Mouse (Mus musculus) heart, embryonic 11.5 days (tissue): ENCODE measurements around the gene Tnk1. TPM values are rescaled to one million over a fixed set of nuclear protein-coding genes. Genes with fewer than 3 reads are reported as not detected.

Experiments used
- ATAC-seq: fragments of 200-750 bp; cut with Nextera tagmentation; replicated peaks from 2 replicates; pipeline ENCODE4 v1.8.0; 2017; ENCODE audit warnings: moderate library complexity; ENCODE audit not compliant: insufficient number of reproducible peaks, low FRiP score, low TSS enrichment
- H3K27ac ChIP-seq: fragments of 300-500 bp; sonication (generic); 2 replicates; pipeline ENCODE4 v1.5.1; 2014; ENCODE audit warnings: mild to moderate bottlenecking, low read depth, low read length
- H3K27me3 ChIP-seq: fragments of 300-500 bp; sonication (generic); 2 replicates; pipeline ENCODE4 v1.6.1; 2014; ENCODE audit warnings: mild to moderate bottlenecking, low read length, mixed read lengths; ENCODE audit not compliant: control insufficient read depth, insufficient read depth
- H3K36me3 ChIP-seq: fragments of 300-500 bp; sonication (generic); 2 replicates; pipeline ENCODE4 v1.6.1; 2014; ENCODE audit warnings: mild to moderate bottlenecking, low read length, moderate library complexity, mixed read lengths; ENCODE audit not compliant: control insufficient read depth, insufficient read depth
- H3K4me1 ChIP-seq: fragments of 300-500 bp; sonication (generic); 2 replicates; pipeline ENCODE4 v1.6.1; 2014; ENCODE audit warnings: low read length; ENCODE audit not compliant: control insufficient read depth, insufficient read depth
- H3K4me2 ChIP-seq: fragments of 300-500 bp; sonication (generic); 2 replicates; pipeline ENCODE4 v1.6.1; 2014; ENCODE audit warnings: mild to moderate bottlenecking, moderate library complexity
- H3K4me3 ChIP-seq: fragments of 300-500 bp; sonication (generic); 2 replicates; pipeline ENCODE4 v1.5.1; 2014; ENCODE audit warnings: low read depth, low read length
- H3K9ac ChIP-seq: fragments of 300-500 bp; sonication (generic); 2 replicates; pipeline ENCODE4 v1.6.1; 2014; ENCODE audit warnings: mild to moderate bottlenecking, low read depth, low read length, moderate library complexity
- H3K9me3 ChIP-seq: fragments of 300-500 bp; sonication (generic); replicated peaks from 2 replicates; pipeline ENCODE4 v1.6.1; 2016; ENCODE audit warnings: low read length; ENCODE audit not compliant: control insufficient read depth
- WGBS: fragments of 180-500 bp; shearing (Covaris S2); extraction: QIAGEN DNeasy Blood & Tissue Kit; methylation state at CpG from one replicate; pipeline ENCODE4 v1.1.7; 2014; ENCODE audit not compliant: insufficient replicate concordance; 5-methylcytosine and 5-hydroxymethylcytosine counted together
- polyA plus RNA-seq: library from polyadenylated mRNA; unstranded; fragments of >200 nt; fragmentation: Nextera tagmentation; extraction: Ambion mirVana; gene quantifications from 2 replicates; pipeline ENCODE4 v1.2.1, GENCODE M21; 2014

Tnk1 gene
- polyA plus RNA-seq: 0.23 and 0.39 TPM in 2 replicates

- no peak within 1 kb of the TSS for H3K4me2 ChIP-seq
- no peak for ATAC-seq
- H3K4me1 ChIP-seq: peaks cover 13% of the 10 kb centered on the region; the same call in 1 of the 2 replicates
- no peaks in the 10 kb centered on the region for H3K9me3 ChIP-seq
- peaks cover 36% of the 10 kb centered on the region for H3K27me3 ChIP-seq
- no peak within 1 kb of the TSS; the same call in 1 of the 2 replicates for H3K9ac ChIP-seq
- no peaks in the 10 kb centered on the region for H3K36me3 ChIP-seq
- WGBS: 20% methylated on average over 30 of the region's 30 CpGs
- no peak within 1 kb of the TSS for H3K27ac ChIP-seq
- no peak within 1 kb of the TSS for H3K4me3 ChIP-seq
Observed at GRCm38 (mm10) chr11:69858113-69858998, at the start of gene Tnk1. Gene Tnk1 (minus strand): TSS chr11:69858730.

- H3K9ac ChIP-seq: no peak overlapping the region
- peaks cover 36% of the 10 kb centered on the region for H3K36me3 ChIP-seq
- peaks cover 14% of the 10 kb centered on the region for H3K4me1 ChIP-seq
- no peak overlapping the region for H3K27ac ChIP-seq
- no peak overlapping the region for H3K4me2 ChIP-seq
- ATAC-seq: no peak
- no peaks in the 10 kb centered on the region for H3K9me3 ChIP-seq
- no peak overlapping the region for H3K4me3 ChIP-seq
- WGBS: 96% methylated on average over 9 of the region's 9 CpGs
- no peaks in the 10 kb centered on the region for H3K27me3 ChIP-seq
Observed at GRCm38 (mm10) chr11:69904311-69904710, 45.8 kb upstream of the Tnk1 start.

- H3K36me3 ChIP-seq: peaks cover 26% of the 10 kb centered on the region
Observed at GRCm38 (mm10) chr11:69902972-69903371, 44.4 kb upstream of the Tnk1 start.

GRCm38 (mm10) chr11:69901993-69902392, 43.5 kb upstream of the Tnk1 start:
- H3K27me3 ChIP-seq: no peaks in the 10 kb centered on the region
- no peaks in the 10 kb centered on the region for H3K9me3 ChIP-seq
- WGBS: under 1% methylated on average over 39 of the region's 39 CpGs
- H3K4me2 ChIP-seq: peak overlapping the region; percentile 93
- ATAC-seq: no peak
- peak overlapping the region; percentile 96 for H3K4me3 ChIP-seq
- H3K9ac ChIP-seq: peak overlapping the region; percentile 88
- H3K4me1 ChIP-seq: peaks cover 27% of the 10 kb centered on the region
- H3K36me3 ChIP-seq: peaks cover 17% of the 10 kb centered on the region
- H3K27ac ChIP-seq: peak overlapping the region; percentile 99

More at GRCm38 (mm10) chr11:69902972-69903371, 44.4 kb upstream of the Tnk1 start:
- peak overlapping the region; percentile 93 for H3K4me2 ChIP-seq
- H3K27me3 ChIP-seq: no peaks in the 10 kb centered on the region
- peak overlapping the region; percentile 96 for H3K4me3 ChIP-seq
- peak overlapping the region; percentile 88 for H3K9ac ChIP-seq
- no peaks in the 10 kb centered on the region for H3K9me3 ChIP-seq
- 87% methylated on average over 13 of the region's 13 CpGs for WGBS
- H3K4me1 ChIP-seq: peaks cover 27% of the 10 kb centered on the region
- no peak for ATAC-seq
- no peak overlapping the region for H3K27ac ChIP-seq

GRCm38 (mm10) chr11:69901406-69901846, 42.9 kb upstream of the Tnk1 start:
- H3K4me2 ChIP-seq: peak overlapping the region; percentile 93
- peaks cover 27% of the 10 kb centered on the region for H3K4me1 ChIP-seq
- H3K4me3 ChIP-seq: peak overlapping the region; percentile 96
- H3K9ac ChIP-seq: peak overlapping the region; percentile 88
- H3K9me3 ChIP-seq: no peaks in the 10 kb centered on the region
- peak; percentile 67 for ATAC-seq
- under 1% methylated on average over 42 of the region's 42 CpGs for WGBS
- H3K36me3 ChIP-seq: peaks cover 17% of the 10 kb centered on the region
- H3K27ac ChIP-seq: peak overlapping the region; percentile 99
- no peaks in the 10 kb centered on the region for H3K27me3 ChIP-seq

- WGBS: under 1% methylated on average over 38 of the region's 38 CpGs
- H3K4me1 ChIP-seq: peaks cover 27% of the 10 kb centered on the region
- peaks cover 13% of the 10 kb centered on the region for H3K36me3 ChIP-seq
- ATAC-seq: peak; percentile 94
- H3K4me3 ChIP-seq: peak within 1 kb of the TSS; percentile 96
- no peaks in the 10 kb centered on the region for H3K27me3 ChIP-seq
- H3K4me2 ChIP-seq: peak within 1 kb of the TSS; percentile 93
- H3K9me3 ChIP-seq: no peaks in the 10 kb centered on the region
- H3K27ac ChIP-seq: peak within 1 kb of the TSS; percentile 99
- H3K9ac ChIP-seq: peak within 1 kb of the TSS; percentile 88
Observed at GRCm38 (mm10) chr11:69900471-69901405, 42.2 kb upstream of the Tnk1 start, which contains the start of the genes 2810408A11Rik and Neurl4. Gene 2810408A11Rik (minus strand): TSS chr11:69900987. Gene Neurl4 (plus strand): TSS chr11:69901072.

- no peaks in the 10 kb centered on the region for H3K27me3 ChIP-seq
- peak overlapping the region; percentile 88 for H3K9ac ChIP-seq
- no peak for ATAC-seq
- H3K9me3 ChIP-seq: no peaks in the 10 kb centered on the region
- H3K4me3 ChIP-seq: peak overlapping the region; percentile 96; the same call in 1 of the 2 replicates
- no peak overlapping the region for H3K27ac ChIP-seq
- H3K4me1 ChIP-seq: peaks cover 27% of the 10 kb centered on the region
- 26% methylated on average over 4 of the region's 4 CpGs for WGBS
- H3K36me3 ChIP-seq: peaks cover 10% of the 10 kb centered on the region
- peak overlapping the region; percentile 93 for H3K4me2 ChIP-seq
Observed at GRCm38 (mm10) chr11:69899870-69900269, 41.3 kb upstream of the Tnk1 start.

GRCm38 (mm10) chr11:69895291-69895690, 36.8 kb upstream of the Tnk1 start, which contains the start of gene Acap1:
Gene Acap1 (minus strand): TSS chr11:69895539.
- 68% methylated on average over 4 of the region's 4 CpGs for WGBS

More at GRCm38 (mm10) chr11:69895291-69895690, 36.8 kb upstream of the Tnk1 start, which contains the start of gene Acap1:
- 0 out of 2 replicates have a peak within 1 kb of the TSS, but pooled peaks have one; percentile 2 for H3K27ac ChIP-seq
- peaks cover 31% of the 10 kb centered on the region for H3K4me1 ChIP-seq
- no peaks in the 10 kb centered on the region for H3K36me3 ChIP-seq
- no peak within 1 kb of the TSS for H3K9ac ChIP-seq
- H3K4me3 ChIP-seq: no peak within 1 kb of the TSS
- no peak within 1 kb of the TSS for H3K4me2 ChIP-seq
- no peak for ATAC-seq
- H3K27me3 ChIP-seq: no peaks in the 10 kb centered on the region
- H3K9me3 ChIP-seq: no peaks in the 10 kb centered on the region
